Mouse (Mus musculus) erythroblast, adult 5-6 weeks (primary cell): Measurements from ENCODE around the gene Tlx2. TPM values are rescaled to one million over a fixed set of nuclear protein-coding genes. Genes with fewer than 3 reads are reported as not detected.
A peak's percentile ranks its signal among the peaks of the same experiment; 100 is the strongest.

ENCODE experiments used
- ATAC-seq: replicated peaks from 2 replicates; pipeline ENCODE4 v1.8.0; 2016; ENCODE audit warnings: moderate number of reproducible peaks, mild to moderate bottlenecking, moderate TSS enrichment, inconsistent platforms; ENCODE audit not compliant: poor library complexity, low FRiP score, severe bottlenecking
- total RNA-seq, 2 experiments: library from RNA; stranded (forward) in 1 of 2; stranded (reverse) in 1 of 2; fragments of 150-400 nt in 1 of 2; fragments of 200-764, 138-1000 nt in 1 of 2; gene quantifications; 2 replicates each; pipeline versions ENCODE4 v1.2.3 to v1.2.4; 2015 to 2017; ENCODE audit warnings: low replicate concordance in 2 of 2

Gene Tlx2
- total RNA-seq (2015; ENCODE audit: low replicate concordance) (not detected in 2 replicates), total RNA-seq (2017; ENCODE audit: low replicate concordance) (not detected in 2 replicates)

DNA sequence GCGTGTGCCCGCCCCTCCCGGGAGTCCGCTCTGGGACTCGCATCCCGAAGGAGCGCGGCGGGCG, at the start of gene Tlx2:
Gene Tlx2 (minus strand): TSS at position 47 of the 64 bp plus-strand sequence.
- ATAC-seq = no peak

DNA sequence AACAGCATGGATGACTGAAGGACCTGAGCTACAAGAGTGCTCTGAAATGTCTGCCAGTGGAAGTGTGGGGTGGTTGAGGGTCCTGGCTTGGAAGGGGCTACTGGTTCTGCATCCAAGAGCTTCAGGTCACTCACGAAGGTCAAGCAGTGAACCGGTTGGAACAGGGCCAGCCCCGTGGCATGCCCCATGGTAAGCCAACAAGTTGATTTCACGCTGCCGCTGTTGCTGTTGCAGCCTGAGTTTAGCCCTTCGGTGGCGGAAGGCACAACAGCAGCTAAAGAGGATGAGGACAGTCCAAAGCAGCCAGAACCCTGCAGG, 49.6 kb upstream of the Tlx2 start:
- ATAC-seq = no peak

DNA sequence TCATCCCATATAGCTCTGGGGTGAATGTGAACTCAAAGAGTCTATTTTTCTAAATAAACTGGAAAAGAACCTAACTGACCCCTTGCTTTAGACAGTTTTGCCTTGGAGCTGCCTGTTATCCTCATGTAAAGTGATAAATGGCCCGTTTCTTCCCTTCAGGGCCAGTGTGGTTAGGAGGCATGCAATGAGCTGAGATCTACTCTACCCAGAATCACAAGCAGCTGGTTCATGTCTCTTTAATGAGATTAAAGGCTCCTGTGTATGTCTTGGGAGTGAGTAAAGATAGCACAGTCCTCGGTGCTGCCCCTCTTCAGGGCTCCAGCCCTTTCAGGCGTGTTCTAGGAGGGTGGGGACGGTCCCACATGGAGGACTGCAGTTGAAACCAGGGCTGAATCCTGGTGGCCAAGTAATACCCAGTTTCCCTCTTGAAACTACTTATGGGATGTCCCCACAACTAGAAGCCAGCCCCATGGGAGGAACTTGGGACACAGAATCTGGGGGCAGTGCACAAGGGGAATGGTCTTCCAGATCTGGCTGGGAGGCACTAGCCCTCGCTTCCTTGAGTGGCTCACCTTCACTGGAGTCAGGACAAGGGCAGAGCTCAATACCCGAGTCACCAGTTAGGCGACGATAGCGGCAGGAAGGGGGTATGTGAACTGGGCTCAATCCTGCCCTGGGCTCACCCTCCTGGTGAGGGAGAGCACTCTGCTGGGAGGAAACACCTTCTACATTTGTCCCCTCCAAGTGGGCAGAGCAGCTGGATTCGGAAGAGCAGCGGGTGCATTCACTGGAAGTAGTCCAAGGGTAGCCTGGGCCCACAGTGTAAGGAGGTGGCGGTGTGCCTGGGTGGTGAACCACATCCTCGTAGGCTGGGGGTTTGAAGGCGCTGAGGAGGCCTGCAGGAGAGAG, 49.0 kb upstream of the Tlx2 start:
- no peak for ATAC-seq

DNA sequence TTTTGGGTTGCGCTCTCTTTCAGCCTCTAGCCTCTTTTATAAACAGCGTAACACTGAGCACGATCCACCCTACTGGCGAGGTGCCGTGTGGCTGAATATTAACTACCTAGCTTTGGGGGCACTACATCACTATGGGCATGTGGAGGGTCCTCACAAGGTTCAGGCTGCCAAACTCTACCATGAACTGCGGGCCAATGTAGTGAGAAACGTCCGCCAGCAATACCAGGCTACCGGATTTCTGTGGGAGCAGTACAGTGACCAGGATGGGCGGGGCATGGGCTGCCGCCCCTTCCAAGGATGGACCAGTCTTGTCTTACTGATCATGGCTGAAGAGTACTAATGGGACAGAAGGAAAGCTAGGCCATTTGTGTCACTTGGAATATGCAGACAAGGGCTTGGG, 48.3 kb upstream of the Tlx2 start:
- no peak for ATAC-seq

DNA sequence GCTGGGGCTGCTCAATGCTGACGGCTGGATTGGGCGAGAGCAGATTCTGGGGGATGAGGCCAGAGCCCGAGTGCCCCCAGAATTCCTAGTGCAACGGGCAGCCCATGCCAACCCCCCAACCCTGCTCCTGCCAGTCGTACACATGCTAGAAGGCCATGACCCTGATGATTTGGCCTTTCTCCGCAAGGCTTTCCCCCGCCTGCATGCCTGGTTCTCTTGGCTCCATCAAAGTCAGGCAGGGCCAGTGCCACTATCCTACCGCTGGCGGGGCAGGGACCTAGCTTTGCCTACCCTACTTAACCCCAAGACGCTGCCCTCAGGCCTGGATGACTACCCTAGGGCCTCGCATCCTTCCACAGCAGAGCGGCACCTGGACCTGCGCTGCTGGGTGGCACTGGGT, 47.5 kb upstream of the Tlx2 start:
- ATAC-seq = no peak

DNA sequence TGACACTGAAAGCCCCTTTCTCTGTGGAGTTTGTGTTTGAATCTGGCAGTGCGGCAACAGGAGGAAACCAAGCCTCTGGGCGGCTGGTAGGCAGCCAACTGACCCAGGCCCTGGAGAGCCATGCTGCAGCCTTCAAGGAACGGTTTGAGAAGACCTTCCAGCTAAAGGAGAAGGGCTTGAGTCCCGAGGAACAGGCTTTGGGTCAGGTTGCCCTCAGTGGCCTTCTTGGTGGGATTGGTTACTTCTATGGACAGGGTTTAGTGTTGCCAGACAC, 47.0 kb upstream of the Tlx2 start:
- no peak for ATAC-seq

DNA sequence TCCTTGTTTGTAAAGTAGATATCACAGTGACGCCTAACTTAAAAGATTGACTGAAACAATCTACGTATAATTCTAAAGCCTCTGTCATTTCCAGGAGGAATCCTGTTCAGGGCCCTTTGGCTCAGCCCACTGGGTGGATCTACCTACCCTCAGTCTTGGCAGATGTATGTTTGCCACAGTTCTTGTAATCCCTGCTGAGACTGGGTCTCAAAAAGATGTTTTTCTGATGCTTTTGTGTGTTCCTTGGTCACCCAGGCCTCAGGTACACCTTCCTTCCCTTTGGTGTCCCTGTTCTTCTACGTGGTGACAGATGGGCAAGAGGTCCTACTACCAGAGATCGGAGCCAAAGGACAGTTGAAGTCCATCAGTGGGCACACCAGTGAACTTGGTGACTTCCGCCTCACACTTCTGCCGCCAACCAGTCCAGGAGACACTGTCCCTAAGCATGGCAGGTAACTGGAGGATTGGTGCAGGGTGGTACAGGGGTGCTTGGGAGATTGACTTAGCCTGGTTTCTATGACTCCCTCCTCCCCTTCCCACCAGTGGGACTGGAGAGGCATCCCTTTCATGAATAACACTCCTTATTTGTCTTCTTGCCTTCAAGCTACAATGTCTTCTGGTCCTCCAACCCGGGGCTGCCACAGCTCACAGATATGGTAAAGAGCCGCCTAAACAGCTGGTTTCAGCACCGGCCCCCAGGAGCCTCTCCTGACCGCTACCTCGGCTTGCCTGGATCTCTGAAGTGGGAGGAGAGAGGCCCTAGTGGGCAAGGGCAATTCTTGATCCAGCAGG, 46.5 kb upstream of the Tlx2 start:
- no peak for ATAC-seq

DNA sequence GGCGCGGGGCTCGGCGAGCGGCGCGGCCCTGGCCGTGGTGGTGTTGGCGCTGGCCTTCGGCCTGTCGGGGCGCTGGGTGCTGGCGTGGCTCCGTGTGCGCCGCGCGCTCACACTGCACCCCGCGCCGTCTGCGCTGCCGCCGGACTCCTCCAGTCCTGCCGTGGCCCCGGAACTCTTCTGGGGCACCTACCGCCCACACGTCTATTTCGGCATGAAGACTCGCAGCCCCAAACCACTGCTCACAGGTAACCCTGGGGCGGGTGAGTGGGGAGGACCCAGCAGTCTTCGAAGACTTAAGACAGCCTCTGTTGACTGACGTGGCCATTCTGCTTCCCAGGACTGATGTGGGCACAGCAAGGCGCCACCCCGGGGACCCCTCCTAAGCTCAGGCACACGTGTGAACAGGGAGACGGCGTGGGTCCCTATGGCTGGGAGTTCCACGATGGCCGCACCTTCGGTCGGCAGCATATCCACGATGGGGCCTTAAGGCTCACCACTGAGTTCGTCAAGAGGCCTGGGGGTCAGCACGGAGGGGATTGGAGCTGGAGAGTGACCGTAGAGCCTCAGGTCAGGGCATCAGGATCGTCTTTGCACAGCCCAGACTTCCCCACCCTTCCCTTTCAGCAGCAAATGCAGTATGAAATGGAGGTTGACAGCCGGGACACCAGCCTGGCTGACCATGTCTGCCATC, 45.7 kb upstream of the Tlx2 start:
- ATAC-seq = peak; percentile 6; the same call in 1 of the 2 replicates

DNA sequence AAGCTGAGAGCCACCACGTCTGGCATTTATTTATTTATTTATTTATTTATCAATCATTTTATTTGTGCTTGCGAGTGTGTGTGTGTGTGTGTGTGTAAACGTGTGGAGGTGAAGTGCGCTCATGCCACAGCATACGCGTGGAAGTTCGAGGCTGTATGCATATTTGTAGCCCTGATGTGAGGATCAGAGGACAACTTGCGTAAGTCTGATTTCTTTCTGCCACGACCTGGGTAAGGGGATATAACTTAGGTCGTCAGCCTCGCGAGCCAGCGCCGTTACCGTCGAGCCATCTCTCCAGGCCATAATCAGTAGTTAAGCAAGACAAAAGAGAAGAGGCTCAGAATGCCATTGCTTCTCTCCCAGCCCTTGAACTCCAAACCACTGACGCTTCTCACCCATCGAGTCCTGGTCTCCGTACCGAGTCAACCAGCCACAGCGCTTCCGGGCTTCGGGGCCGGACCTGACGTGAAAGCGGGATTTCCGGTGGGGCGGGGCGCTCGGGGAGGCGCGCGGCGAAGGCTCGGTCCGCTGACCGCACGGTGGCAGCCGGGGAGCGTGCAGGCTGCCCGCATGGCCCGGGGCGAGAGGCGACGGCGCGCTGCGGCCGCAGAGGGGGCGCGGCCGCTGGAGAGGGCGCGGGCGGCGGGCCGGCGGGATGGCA, 45.0 kb upstream of the Tlx2 start, which contains the start of gene Mogs:
Gene Mogs (plus strand): TSS at position 486 of the 661 bp plus-strand sequence.
- ATAC-seq = peak; percentile 88

DNA sequence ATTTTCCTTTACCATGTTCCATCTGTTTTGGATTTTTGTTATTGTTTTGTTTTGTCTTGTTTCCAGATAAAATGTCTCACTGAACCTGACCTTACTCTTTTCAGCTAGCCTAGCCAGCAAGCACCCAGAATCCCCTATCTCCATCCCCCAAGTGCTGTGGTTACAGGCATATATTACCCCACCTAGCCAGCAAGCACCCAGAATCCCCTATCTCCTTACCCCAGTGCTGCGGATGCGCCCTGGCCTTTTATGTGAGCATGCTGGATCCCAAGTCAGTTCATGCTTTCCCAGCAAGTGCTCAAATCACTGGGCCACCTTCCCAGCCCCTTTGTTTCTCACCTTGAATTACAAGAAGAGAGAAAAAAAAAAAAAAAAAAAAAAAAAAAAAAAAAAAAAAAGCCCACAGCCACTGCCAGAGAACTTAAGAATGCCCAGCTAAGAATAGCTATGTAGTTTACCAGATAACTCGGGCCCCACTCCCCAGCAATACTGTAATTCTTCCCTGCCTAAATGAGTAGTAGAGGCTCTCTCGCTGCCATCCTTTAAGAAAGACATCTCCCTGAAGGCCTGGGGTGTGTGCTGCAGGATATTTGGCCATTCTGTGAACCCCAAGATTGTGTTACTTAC, 41.5 kb upstream of the Tlx2 start:
- no peak for ATAC-seq

DNA sequence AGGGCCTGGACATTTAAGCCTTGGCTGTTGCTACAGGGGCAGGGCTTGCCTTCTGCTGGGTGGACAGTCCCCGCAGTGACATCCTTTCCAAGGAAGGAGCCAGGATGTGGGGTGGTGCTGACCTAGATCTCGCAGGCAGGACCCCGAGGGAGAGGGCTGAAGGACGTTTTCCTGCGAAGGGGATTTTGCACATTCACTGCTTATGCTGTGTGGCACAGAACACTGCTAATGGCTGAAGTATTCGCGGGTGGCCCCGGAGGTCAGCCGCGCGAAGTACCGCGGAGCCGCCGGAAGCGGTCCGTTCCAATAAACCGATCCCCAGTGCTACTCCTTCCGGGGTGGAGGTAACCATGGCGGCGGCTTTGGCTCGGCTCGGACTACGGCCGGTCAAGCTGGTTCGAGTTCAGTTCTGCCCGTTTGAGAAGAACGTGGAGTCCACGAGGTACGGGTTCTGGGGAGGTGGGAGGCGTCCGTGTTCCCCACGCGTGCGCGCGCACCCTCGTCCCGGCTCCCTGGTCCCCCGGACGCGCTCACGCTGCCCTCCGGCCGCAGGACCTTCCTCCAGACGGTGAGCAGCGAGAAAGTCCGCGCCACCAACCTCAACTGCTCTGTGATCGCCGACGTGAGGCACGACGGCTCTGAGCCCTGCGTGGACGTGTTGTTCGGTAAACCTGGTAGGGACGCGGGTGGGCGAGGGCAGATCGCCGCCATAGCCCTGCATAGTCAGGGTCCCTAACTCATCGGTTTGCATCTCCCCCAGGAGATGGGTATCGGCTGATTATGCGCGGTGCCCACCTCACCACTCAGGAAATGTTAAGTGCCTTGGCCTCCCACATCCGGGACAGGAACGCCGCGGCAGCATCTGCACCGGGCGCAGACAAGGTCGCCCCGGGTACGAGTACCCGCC, 38.9 kb upstream of the Tlx2 start, which contains the start of gene Mrpl53:
Gene Mrpl53 (plus strand): TSS at position 279 of the 907 bp plus-strand sequence.
- peak; percentile 78 for ATAC-seq

DNA sequence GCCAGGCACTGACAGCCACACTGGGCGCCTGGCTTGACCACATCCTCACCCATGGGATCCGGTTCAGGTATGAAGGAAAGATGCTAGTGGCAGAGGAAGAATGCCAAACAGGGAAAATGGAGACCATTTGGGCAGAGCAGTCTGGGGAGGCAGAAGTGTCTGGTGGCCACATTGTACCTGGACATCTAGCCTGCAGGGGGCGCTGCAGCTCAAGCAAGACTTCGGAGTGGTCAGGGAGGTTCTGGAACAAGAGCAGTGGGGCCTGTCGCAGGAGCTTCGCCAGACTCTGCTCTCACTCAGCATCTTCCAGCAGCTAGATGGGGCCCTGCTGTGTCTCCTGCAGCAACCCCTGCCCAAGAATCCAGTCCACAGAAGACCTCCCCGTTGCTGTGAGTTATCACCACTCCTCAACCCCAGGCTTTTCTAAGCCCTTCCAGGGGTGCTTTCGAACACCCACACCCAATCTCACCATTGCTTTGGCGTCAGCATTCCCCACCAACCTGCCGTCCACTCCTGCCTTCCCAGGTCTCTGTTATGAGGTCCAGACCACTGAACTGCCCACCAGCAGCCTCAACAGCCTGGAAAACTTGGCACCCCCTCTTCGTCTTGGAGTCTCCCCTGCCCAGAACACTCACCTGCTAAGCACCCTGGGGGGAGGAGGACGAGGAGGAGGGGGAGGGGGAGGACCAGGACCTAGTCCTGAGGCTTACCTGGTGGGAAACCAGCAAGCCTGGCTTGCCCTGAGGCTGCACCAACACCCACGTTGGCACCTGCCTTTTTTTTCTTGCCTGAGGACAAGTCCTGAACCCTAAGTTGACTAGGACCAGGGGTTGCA, 37.7 kb upstream of the Tlx2 start:
- peak; percentile 78 for ATAC-seq

DNA sequence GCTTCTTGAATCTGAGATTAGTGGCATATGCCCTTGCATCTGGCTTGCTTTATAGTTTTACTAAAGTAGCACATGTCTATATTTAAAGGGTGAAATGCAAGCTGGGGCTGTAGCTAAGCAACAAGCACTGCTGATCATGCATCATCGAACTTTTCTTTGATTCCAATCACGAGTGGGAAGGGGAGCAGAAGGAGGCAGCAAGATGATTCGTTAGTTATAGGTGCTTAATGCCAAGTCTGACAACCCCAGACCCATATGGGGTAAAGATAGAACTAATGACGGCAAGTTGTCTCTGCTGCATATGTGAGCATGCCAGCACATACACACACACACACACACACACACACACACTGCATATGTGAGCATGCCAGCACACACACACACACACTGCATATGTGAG, 34.1 kb upstream of the Tlx2 start:
- ATAC-seq = no peak

DNA sequence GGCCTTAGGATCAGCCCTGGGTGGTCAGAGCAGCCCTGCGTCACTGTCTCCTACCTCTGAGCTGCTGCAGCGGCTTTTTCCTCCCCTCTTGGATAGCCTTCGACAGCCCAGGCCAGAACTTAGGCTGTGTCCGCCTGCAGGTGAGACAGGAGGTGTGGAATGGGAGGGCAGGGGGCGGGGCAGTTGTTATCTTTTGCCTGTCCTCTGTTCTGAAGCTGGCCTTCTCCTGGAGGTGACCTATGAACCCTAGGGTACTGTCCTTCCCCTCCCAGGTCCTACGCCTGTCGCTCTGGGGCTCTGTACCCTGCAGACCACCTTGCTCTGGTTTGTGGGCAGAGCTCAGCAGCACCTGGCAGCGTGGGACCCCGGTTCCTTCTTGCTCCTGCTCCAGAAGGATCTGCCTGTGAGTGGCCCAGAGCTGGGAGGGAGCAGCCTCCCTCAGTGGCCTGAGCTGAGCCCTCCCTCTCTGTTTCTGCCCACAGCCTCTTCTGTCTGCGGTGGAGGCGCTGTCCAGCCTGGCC, 33.1 kb upstream of the Tlx2 start:
- ATAC-seq = no peak

DNA sequence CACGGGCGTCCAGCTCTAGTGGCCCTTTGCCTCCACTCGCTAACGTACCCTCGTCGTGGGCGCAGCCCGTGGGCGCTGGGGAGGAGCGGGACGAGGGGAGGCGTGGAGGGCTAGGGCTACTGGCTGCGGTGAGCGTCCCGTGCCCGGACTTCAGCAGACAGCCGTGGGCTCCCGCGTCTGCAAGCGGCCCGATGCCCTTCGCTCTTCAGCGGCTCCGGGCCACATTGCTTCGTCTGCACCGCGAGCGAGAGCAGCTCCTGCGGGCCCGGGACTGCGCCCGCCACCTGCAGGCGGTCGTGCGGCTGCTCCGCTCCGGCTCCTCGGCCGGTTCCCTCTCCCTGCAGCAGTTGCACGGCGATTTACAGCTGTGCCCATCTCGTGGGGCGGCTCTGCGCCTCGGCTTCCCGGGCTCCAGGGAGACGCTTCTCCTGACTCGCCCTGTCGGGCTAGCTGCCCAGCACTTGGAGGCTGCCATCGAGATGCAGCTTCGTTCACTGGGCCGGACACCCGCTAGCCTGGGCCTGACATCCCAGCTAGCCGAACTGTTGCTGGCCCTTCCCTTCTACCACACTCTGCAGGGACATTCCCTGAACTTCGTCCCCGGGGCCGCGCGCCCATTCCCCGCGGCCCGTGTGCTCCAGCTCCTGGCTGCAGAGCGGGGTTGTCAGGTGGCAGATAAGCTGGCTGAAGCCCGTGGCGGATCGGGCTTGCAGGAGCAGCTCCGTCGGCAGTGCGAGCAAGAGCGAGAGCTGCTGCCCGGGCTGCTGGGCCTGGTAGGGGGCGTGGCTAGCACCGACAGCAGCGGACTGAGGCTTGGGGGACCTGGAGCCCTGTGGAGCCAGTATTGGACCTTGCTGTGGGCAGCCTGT, 31.8 kb upstream of the Tlx2 start:
- ATAC-seq = peak; percentile 83

DNA sequence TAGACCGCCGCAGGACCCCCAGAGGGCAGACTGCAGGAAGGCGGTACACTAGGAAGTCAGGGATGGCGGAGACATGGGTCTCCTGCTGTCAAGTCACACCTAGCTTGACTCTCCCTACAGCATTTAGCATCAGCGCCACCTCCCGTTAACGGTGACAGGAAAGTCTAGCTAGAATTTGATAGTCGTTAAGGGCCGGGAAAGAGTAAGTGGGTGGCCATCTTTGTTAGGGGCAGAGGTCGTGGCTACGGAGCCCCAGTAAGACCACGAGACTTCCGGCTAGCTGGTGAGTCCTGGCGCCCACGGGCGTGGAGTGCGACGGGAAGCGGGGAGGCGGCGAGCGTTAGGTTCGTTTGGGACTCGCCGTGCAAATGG, 31.2 kb upstream of the Tlx2 start, which contains the start of the genes Ccdc142 and Gm42688:
Gene Ccdc142 (plus strand): TSS at position 286 of the 372 bp plus-strand sequence.
Gene Gm42688 (plus strand): TSS at position 302 of the 372 bp plus-strand sequence.
- ATAC-seq = peak; percentile 90

DNA sequence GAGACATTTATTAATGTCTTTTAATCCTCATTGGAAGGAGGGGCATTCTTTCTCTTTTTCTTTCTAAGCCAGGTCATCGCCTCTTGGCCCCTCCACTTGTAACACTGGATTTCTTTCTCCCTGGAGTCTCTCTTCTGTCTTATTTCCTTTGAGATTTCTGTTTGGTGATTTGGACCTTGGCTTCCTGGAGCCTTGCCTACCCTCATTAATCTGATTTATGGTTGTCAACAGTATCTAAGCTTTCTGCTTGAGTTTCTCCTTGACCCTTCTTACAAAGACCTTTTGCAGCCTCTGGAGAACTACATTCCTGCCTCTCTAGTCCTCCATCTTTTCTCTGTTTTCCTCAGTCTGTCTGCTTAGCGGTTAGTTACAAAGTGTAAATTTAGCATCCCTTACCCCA, 28.3 kb upstream of the Tlx2 start:
- ATAC-seq = no peak
